Mouse (Mus musculus): Measurements from ENCODE around the gene Atxn1l.

DNA sequence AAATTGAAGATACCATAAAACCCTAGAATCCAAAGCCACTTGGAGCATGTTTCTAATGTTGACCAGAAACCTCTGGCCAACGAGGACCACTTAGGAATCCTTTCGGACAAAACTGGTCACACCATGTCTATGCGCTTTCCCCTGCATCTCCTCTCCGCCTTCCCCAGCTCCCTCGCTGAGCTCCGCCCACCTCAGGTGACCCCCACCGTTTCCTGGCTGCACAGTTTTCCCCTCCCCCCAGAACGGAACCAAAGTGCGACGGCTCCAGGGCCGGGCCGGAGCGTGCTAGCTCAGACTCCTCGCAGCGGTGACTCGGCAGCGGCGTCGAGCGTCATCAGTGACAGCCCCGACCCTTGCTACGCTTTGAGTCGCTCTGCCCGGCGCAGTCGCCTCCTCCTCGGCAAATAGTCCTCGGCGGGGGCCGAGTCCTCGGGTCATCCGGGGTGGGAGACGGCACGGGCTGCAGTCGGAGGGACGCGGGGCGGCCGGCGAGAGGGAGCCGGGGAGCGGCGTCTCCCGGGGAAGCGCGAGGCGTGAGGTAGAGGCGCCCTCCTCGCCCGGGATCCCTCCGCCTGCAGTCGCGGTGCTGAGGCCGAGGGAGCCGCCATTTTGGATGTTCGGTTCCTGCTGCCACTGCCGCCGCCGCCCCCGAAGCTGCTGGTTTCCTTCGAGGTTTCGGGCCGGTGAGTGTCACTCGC is 40.9 kb upstream of the Atxn1l start, which contains the start of gene Ap1g1:
- peak; percentile 57; the same call in 1 of the 2 replicates for TF ChIP-seq POLR2A (IDR thresholded peaks at IDR 0.05; ENCODE audit: borderline replicate concordance, extremely low read depth, low read depth, low read length)
- no peak for TF ChIP-seq CTCF (IDR thresholded peaks at IDR 0.05; ENCODE audit: insufficient read depth, low read length)
